Mouse (Mus musculus): ENCODE measurements around the gene Gdf15.

The Gdf15 gene

GRCm38 (mm10) chr8:70656193-70656790 lies 24.0 kb upstream of the Gdf15 start:
- DNase-seq: no peak

GRCm38 (mm10) chr8:70655469-70655868 lies 23.2 kb upstream of the Gdf15 start:
- DNase-seq: no peak

DNA sequence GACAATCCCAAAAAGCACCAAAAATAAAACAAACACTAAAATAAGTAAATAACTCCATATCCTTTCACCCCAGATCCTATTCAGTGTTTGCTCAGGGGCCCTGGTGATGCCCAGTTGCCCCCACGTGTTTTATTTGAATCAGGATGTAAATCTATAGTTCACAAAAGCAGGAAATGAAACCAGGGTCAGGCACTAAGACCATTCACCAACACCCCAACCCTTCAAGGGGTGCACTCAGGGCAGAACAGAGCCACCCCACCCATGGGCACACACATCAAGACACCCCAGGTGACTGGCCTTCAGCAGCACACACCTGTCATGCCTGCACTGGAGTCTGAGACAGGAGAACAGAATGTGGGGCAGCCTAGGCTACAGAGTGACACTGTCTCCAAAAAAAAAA lies 21.9 kb upstream of the Gdf15 start:
- no peak for DNase-seq

GRCm38 (mm10) chr8:70653226-70653625 lies 21.0 kb upstream of the Gdf15 start:
- no peak for DNase-seq

- no peak for DNase-seq
Measured at GRCm38 (mm10) chr8:70650351-70650750, 18.1 kb upstream of the Gdf15 start.

- DNase-seq: peak; percentile 58
Measured at GRCm38 (mm10) chr8:70649324-70649723, 17.1 kb upstream of the Gdf15 start.

DNA sequence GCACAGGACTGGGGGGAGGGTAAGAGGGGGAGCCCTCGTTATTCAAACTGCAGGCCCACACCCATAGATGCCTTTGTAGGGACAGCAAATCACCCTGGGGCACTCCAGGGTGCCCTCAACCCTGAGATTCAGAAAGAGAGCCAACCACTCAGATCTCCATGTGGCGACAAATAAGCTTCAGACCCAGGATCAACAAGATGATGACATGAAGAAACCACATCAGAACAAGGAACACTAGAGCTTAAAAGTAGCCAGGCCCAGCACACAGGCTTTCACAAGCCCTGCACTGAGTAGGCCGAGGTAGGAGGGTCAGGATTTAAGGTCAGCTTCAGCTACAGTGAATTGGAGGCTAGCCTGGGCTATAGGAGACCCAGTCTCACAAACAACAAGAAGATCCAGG lies 16.7 kb upstream of the Gdf15 start:
- DNase-seq: no peak

GRCm38 (mm10) chr8:70648164-70648442 lies 15.8 kb upstream of the Gdf15 start:
- DNase-seq: no peak

GRCm38 (mm10) chr8:70647343-70648163 lies 15.3 kb upstream of the Gdf15 start:
- no peak for DNase-seq

- DNase-seq: no peak
Measured at GRCm38 (mm10) chr8:70646775-70647174, 14.5 kb upstream of the Gdf15 start.

DNA sequence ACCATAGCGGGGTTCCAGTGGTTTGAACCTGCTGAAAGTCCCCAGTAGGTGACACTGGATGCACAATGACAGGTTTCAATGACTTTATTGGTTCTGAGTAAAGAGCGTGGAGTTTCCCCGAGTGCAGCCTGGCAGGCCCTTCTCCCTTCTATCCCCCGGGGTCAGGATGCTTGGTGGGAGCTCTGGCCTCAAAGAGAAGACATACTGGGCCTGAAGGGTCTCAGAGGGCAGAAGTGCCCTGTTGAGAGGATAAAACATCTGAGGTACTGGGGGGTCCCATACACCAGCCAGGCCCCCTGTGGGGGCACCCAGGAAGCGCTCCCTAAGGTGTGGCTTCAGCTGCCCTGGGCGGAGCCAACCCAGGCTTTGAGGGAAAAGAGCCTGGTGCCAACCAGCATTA lies 14.1 kb upstream of the Gdf15 start:
- DNase-seq: no peak

DNA sequence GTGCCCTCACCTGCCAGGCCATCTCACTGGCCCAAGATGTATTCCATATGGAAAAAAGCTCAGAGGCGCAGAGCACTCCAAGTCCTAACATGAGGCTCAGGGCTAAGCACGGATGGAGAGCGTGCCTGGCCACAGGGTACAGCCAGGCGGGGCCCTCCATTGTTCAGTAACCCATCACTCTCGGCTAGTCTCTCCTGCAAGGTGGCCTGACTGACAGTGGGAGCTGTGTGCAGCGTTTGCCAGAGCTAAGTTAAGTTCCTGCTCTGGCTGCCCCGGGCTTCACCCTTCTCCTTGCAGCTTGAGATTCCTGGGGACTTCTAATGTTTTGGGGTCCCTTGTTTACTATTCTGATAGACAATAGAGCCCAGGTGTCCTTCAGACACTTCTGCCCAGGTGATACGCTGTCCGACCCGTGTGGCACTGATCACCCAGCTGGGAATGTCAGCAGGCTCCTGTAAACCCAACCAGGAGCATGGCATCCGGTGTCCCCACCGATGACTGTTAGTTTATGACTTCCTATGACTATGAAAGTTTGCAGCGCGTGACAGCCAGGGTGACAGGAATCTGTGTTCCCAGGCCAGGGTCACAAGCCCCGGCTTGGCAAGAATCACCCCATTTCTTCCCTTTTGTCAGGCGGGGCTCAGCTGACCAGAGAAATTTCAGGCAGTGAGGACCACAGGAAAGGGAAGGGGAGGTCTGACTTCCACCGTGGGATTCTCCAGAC lies 13.4 kb upstream of the Gdf15 start:
- DNase-seq: no peak

GRCm38 (mm10) chr8:70644065-70644464 lies 11.8 kb upstream of the Gdf15 start:
- no peak for DNase-seq

DNA sequence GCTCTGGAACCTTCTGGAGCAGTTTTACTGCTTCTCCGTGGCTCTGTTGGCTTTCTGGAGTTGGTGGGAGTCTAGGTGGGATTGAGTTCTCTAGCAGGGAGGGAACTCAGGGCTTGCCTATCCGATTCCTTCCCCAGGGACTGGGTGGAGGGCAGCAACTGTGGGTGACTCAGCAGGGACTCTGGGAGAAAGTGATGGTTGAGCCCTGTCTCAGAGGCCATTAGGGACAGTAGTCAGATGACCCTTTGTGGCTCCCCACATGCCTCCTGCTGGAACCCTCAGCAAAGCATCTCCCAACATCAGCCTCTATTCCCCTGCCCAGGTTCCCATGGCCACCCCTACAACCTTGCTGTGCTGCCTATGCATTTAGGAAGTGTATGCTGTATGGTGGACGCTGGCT lies 10.8 kb upstream of the Gdf15 start:
- no peak for DNase-seq

GRCm38 (mm10) chr8:70638752-70639151 lies 6.5 kb upstream of the Gdf15 start:
- DNase-seq: no peak

- DNase-seq: no peak
Measured at GRCm38 (mm10) chr8:70636838-70637237, 4.6 kb upstream of the Gdf15 start.

DNA sequence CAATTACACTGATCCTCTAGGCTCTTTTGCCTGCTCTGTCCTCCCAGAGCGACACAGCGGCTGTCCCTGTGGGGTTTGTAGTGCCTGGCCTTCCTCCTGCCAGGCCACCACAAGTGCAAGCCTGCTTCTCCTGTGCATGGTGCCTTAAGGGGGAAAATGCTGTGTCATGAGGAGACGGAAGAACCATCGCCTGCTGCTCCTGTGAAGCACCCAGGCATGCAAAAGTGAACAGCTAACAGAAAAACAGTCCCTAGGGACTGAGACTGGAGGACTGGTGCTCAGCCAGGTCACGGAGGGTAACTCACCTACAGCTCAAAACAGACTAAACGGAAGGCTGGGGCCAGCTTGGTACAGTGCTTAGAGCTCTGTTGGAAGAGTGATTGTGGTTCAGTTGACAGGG lies 3.3 kb upstream of the Gdf15 start:
- no peak for DNase-seq

- DNase-seq: no peak
Measured at GRCm38 (mm10) chr8:70634066-70634465, 1.8 kb upstream of the Gdf15 start.

DNA sequence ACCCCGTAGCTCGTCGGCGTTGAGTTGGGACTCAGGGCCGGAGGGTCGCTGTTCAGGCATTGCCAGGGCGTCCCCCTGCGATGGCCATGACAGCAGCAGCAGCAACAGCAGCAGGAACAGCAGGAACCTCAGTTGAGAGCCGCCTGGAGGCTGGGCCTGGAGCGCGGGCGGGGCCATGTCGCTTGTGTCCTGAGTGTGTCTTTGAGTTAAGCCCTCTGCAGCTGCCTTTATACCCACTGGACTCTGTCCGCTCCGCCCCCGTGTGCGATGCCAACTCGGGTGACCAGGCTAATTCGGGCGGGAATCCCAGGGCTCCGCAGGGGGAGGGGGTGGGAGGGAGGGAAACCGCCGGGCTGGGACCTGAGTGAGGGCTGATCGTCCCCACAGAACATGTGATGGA lies 820 bp downstream of the Gdf15 start:
- no peak for DNase-seq

DNA sequence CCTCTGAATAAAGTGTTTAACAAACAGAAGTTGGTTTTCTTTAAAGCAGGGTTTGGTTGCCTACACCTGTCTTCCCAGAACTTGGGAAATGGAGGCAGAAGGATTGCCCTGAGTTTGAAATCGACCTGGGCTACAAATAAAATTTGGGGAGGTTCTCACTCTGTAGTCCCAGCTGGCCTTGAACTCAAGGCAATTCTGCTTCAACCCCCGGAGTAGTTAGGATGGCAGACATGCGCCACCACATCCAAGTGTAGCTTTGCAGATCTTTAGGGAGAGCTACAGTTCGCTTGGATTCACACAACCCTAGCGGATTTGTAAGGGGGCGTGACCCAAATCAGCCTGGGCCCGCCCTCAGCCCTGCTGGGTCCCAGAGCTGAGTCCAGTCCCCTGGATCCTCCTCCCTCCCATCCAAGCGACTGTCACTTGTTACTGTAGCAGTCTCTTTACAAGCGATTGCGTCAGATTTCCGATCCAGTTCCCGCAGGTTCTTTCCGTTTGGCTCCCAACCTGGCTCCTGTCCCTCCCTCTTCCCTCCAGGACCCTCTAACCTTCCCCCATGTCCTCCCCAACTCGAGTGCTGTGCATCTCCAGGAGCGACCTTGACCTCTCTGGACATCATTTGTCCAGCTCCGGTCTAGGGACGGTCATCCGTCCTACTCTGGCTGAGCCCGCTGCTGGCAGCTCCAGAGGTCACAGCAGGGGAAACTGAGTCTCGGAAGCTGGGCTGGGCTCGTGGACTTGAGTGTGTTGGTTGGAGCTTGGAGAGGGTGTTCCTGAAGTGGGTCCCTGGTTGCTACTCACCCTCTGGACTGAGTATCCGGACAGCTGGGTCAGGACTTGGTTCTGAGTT lies 1.5 kb downstream of the Gdf15 start:
- DNase-seq: peak; percentile 59

GRCm38 (mm10) chr8:70629574-70630531 lies 2.4 kb downstream of the Gdf15 start:
- peak; percentile 94 for DNase-seq

DNA sequence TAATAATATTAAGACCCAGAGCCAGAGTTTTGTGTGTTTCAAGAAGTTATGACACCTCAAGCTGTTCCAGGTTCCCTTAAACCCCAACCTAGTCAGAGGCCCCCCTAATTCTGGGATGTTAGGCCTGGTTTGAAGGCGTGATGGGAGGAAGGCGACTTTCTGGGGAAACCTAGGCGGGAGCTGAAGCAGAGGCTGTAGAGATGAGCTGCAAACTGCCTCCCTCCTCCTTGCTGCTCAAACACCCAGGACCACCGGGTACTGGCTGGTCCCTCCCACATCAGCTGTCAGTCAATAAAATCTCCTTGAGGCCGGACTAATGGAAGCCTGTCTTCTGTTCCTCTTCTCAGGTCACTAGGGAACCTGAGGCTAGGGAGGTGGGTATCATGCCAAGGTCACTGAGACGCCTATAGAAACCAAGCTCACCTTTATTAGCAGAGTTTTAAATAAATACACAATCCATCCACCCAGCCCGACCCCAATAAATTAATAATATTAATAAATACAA lies 3.2 kb downstream of the Gdf15 start:
- DNase-seq: peak; percentile 52

Data from cerebellum, adult 9-11 months (tissue).